Mouse (Mus musculus): Measurements from ENCODE around the gene Dpysl5. TPM values are rescaled to one million over a fixed set of nuclear protein-coding genes. Genes with fewer than 3 reads are reported as not detected.
"Not testable (repeated sequence)": the region's sequence is repeated elsewhere in the genome, so short reads cannot be mapped to it uniquely, and the experiment has no call there.

The Dpysl5 gene
- total RNA-seq, 2 experiments from 2014 or later: 30.1 to 30.7 TPM

- Histone ChIP-seq H3K27ac (no peak overlapping the region), H3K4me3 (no peak overlapping the region)
- TF ChIP-seq CTCF (conservative IDR thresholded peaks at IDR 0.05): no peak
- no peak for DNase-seq (ENCODE audit: low spot score in 2 of 2)
Measured at GRCm38 (mm10) chr5:30678722-30679296, 32.6 kb upstream of the Dpysl5 start.

- TF ChIP-seq CTCF (conservative IDR thresholded peaks at IDR 0.05): no peak
- Histone ChIP-seq H3K4me3 (no peak overlapping the region), H3K27ac (no peak overlapping the region)
- DNase-seq (ENCODE audit: low spot score in 2 of 2): no peak
Measured at GRCm38 (mm10) chr5:30679593-30679992, 31.8 kb upstream of the Dpysl5 start.

DNA sequence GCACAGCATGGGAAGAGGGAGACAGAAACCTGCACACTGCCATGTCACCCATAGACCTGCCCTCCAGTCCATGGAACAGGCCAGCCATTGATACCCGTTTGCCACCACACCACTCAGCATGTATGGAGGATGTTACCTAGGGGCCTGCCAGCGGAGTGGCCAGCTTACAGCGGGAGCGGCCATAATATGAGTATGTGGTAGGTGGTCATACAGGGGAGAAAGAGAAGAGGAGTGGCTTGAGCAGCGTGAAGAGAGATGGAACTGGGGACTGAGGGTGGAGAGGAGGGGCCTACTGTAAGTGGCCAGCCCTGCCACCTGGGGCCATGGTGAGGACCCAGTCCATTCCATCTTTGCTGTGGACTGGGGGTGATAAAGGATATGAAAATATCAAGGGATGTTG is 29.4 kb upstream of the Dpysl5 start:
- DNase-seq (ENCODE audit: low spot score in 2 of 2): no peak
- no peak for TF ChIP-seq CTCF (conservative IDR thresholded peaks at IDR 0.05)
- Histone ChIP-seq H3K27ac (no peak overlapping the region), H3K4me3 (no peak overlapping the region)

DNA sequence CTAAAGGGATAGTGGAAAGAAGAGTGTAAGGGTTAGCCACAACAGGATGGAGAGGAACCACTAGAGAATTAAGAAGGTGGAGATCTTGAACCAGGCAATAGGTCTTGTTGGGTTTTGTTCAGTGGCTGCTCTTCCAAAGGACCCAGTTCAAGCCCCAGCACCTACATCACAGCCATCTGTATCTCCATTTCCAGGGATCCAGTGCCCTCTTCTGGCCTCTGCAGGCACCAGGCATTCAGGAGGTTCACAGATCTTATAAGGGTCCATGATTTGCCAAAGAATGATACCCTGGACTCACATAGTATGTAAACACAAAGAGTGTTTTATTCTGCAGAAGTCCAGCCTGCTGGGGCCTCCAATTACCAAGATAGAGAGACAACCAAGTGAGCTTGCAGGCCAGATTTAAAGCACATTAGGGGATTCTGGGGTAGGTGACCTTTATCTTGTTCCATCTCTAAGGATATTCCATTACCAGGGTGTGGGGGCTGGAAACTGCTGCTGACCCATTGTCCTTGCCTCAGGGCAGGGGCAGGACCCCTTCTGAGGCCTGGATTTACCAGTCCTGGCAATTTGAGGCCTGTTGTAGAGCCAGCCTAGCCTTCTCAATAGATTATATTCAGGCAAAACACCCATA is 28.3 kb upstream of the Dpysl5 start:
- H3K27ac ChIP-seq: no peak overlapping the region
- DNase-seq (ENCODE audit: low spot score in 2 of 2): no peak
- peak; percentile 63 for TF ChIP-seq CTCF (conservative IDR thresholded peaks at IDR 0.05)
- no peak overlapping the region for H3K4me3 ChIP-seq

DNA sequence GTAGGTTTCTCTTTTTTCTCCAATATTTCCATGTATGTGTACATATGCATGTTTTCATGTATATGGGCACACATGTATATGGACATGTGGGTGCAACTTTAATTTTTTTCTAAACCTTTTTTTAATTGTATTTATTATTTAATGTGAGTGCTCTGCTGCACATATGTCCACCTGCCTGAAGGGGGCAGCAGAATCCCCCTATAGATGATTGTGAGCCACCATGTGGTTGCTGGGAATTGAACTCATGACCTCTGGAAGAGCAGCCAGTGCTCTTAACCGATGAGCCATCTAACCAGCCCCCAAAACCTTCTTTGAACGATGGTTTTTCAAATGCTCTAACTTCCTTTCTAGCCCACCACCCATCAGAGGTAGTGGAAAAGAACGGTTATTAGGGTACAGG is 27.4 kb upstream of the Dpysl5 start:
- peak; percentile 66 for TF ChIP-seq CTCF (conservative IDR thresholded peaks at IDR 0.05)
- no peak for DNase-seq (ENCODE audit: low spot score in 2 of 2)
- no peak overlapping the region for H3K27ac ChIP-seq
- no peak overlapping the region for H3K4me3 ChIP-seq

- DNase-seq (ENCODE audit: low spot score in 2 of 2): no peak
- TF ChIP-seq CTCF (conservative IDR thresholded peaks at IDR 0.05): peak; percentile 81
- Histone ChIP-seq H3K27ac (no peak overlapping the region), H3K4me3 (no peak overlapping the region)
Measured at GRCm38 (mm10) chr5:30686781-30687180, 24.6 kb upstream of the Dpysl5 start.

GRCm38 (mm10) chr5:30700361-30701000 is 10.9 kb upstream of the Dpysl5 start:
- no peak for TF ChIP-seq CTCF (conservative IDR thresholded peaks at IDR 0.05)
- DNase-seq (ENCODE audit: low spot score in 2 of 2): no peak
- H3K4me3 ChIP-seq: no peak overlapping the region
- no peak overlapping the region for H3K27ac ChIP-seq

GRCm38 (mm10) chr5:30701373-30701772 is 10.0 kb upstream of the Dpysl5 start:
- not testable (repeated sequence) for H3K27ac ChIP-seq; H3K4me3 ChIP-seq; DNase-seq (ENCODE audit: low spot score in 2 of 2)

DNA sequence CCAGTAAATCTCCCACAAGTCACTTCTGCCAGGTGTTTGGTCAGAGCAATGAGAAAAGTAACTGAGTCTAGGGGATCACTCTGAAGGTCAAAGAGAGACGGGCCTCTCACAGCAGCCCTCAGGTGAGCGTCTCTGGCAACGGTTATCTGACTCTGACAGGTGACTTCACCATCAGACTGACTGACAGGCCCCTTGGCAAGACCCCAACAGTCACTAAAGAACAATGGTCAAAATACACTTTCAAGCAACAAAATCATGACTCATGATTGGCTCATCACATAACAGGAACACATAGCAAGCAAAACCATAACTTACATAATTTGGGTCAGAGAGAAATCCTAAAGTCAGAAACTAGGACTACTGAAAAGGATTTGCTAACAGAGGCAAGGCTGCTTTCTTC is 9.5 kb upstream of the Dpysl5 start:
- no peak for TF ChIP-seq CTCF (conservative IDR thresholded peaks at IDR 0.05)
- Histone ChIP-seq H3K4me3 (no peak overlapping the region), H3K27ac (no peak overlapping the region)
- no peak for DNase-seq (ENCODE audit: low spot score in 2 of 2)

- peak; percentile 80 for TF ChIP-seq CTCF (conservative IDR thresholded peaks at IDR 0.05)
- Histone ChIP-seq H3K27ac (no peak overlapping the region), H3K4me3 (no peak overlapping the region)
- peak; percentile 83 to 87 for DNase-seq (ENCODE audit: low spot score in 2 of 2)
Measured at GRCm38 (mm10) chr5:30709744-30710383, 1.5 kb upstream of the Dpysl5 start.

GRCm38 (mm10) chr5:30710486-30710885 is 878 bp upstream of the Dpysl5 start:
- DNase-seq (ENCODE audit: low spot score in 2 of 2): peak; percentile 32 to 52
- TF ChIP-seq CTCF (conservative IDR thresholded peaks at IDR 0.05): no peak
- H3K4me3 ChIP-seq: no peak overlapping the region
- H3K27ac ChIP-seq: no peak overlapping the region

DNA sequence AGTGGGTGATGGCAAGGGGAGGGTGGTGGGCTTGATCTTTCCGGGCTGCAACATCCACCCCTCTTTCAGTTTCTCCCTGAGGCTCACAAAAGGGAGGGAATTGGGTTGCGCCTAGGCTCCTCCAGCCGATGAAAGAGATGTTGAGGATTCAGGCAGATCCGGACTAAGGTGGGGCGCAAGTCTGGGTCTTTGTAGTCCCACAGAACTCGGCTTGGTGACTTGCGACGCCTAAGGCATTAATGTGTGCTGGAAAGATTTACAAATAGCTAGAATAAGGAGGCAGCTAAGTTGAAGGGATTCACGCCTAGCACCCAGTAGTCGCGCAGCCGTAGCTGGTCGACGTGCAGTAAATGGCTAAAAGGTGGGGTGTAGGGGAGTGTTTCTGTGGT is 632 bp downstream of the Dpysl5 start:
- peak overlapping the region; percentile 68 for H3K4me3 ChIP-seq
- no peak for DNase-seq (ENCODE audit: low spot score in 2 of 2)
- peak overlapping the region; percentile 89 for H3K27ac ChIP-seq
- TF ChIP-seq CTCF (conservative IDR thresholded peaks at IDR 0.05): no peak

GRCm38 (mm10) chr5:30712441-30713298 is 1.3 kb downstream of the Dpysl5 start:
- no peak for DNase-seq (ENCODE audit: low spot score in 2 of 2)
- Histone ChIP-seq H3K27ac (peak overlapping the region; percentile 89), H3K4me3 (peak overlapping the region; percentile 68)
- no peak for TF ChIP-seq CTCF (conservative IDR thresholded peaks at IDR 0.05)
